Mouse (Mus musculus) granulocyte monocyte progenitor cell, adult 5-6 weeks (primary cell): ENCODE results near the gene Olfr1277. TPM values are rescaled to one million over a fixed set of nuclear protein-coding genes. Genes with fewer than 3 reads are reported as not detected.

Source experiments
- ATAC-seq: replicated peaks from 2 replicates; pipeline ENCODE4 v1.8.0; 2016; ENCODE audit warnings: mild to moderate bottlenecking, moderate TSS enrichment, inconsistent platforms; ENCODE audit not compliant: poor library complexity, severe bottlenecking
- total RNA-seq, 2 experiments: library from RNA; stranded (forward) in 1 of 2; stranded (reverse) in 1 of 2; fragments of 200-712, 200-1000 nt in 1 of 2; fragments of >200 nt in 1 of 2; fragmentation: Nextera tagmentation in 1 of 2; gene quantifications; 2 replicates each; pipeline ENCODE4 v1.2.3; 2014 to 2017

Gene Olfr1277
- total RNA-seq (2014; fragmentation: Nextera tagmentation) (not detected in 2 replicates), total RNA-seq (2017) (not detected in 2 replicates)

DNA sequence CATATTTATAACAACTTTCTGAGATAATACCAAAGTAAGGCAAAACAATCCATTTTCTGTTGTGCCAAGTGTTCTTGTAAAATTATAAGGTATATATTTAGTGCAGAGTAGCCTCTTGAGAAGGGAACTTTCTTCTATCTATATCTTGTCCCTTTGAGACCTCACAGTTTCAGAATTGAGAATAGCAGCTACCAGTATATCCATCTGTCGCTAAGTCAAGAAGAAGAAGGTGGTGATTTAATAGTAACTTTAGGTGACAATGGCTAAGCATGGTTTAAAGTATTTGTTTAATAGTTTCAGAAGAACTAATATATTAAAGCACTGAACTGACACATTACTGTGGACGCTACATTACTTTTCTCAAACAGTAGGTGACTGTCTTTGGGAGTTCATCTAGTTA is at the start of gene Olfr1277:
Olfr1277 (minus strand) TSS at position 101 of the 400 bp plus-strand sequence.
- no peak for ATAC-seq

DNA sequence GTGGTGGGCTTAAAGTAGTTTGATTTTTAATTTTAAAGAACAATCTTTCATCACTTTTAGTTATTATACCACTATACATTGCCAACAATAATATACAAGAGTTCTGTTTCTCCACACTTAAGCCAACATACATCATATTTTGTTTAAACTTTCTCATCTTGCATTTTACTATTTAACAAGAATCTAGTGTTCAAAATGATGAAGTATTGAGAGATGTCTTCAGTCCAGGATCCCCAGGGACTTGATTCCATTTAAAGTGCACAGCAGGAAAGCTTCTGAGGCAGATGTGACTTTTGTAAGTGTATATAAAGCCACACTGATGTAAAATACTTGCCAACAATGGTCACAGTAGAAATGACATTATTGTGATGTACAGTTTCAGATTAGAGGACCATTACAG is 39.8 kb upstream of the Olfr1277 start, which contains the start of gene Olfr1280:
Olfr1280 (plus strand) TSS at position 301 of the 400 bp plus-strand sequence.
- no peak for ATAC-seq

DNA sequence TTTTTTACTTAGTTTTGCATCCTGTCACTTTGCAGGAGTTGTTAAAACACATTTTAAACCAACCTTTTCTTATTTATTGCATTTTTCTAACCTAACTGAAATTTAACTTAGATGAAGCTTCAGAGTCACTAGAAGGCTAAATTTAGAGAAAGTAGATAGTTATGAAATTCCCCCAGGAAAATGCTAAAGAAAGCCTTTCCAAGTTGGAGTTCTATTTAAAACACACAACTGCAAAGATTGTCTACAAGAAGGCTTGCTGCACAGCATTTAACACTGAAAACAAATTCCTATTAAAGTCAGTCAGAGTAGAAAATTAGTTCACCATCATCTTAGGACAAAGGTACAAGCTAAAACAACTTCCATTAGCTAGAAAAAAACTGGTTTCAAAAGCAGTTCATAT is 26.5 kb upstream of the Olfr1277 start, which contains the start of gene Olfr1279:
Olfr1279 (plus strand) TSS at position 262 of the 400 bp plus-strand sequence.
- no peak for ATAC-seq

DNA sequence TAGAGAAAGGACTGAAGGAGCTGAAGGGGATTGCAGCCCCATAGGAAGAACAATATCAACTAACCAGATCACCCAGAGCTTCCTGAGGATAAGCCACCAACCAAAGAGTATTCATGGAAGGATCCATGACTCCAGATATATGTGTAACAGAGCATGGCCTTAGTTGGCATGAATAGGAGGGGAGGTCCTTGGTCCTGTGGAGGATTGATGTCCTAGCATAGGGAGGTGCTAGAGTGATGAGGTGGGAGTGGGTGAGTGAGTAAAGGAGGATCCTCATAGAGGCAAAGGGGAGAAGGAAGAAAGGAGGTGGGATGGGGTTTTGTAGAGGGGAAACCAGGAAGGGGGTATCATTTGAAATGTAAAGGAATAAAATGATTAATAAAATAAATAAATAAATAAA is 24.6 kb upstream of the Olfr1277 start:
- no peak for ATAC-seq

DNA sequence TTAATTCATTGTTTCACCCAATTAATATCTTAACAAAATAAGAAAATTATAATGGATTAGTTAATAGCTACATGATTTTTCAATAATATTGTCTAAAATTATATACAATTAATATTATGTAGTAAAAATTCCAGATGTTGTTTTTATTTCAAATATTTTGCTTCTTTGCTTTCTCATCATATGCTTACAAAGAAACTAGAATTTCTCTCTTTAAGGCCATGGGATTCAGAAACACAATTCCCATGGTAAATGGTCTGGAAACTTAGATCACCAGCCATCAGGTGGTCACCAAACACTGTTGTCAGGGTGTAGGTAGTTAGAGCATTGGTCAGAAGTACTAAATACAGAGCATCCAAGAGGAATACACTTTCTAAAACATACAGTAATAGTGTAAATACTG is 15.9 kb upstream of the Olfr1277 start, which contains the start of gene Olfr1278:
Olfr1278 (plus strand) TSS at position 301 of the 400 bp plus-strand sequence.
- ATAC-seq, result no peak

DNA sequence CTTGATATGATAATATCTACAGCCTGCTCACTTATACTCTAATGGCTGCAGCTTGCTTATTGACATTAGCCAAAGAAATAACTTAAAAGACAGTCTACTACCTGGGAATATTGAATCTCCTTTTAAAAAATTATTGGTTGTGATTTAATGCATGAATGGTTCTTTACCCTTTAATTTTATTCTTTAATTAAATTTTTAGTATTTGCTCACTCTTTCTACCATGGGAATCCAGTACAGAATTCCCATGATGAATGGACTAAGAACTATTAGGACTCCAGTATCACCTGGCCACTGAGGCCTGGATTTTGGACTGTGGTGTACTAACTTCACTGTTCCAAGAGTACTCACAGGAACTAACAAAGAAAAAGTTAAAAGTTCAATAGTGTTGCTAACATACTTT is 19.7 kb downstream of the Olfr1277 start, which contains the start of gene Olfr1276:
Olfr1276 (plus strand) TSS at position 301 of the 400 bp plus-strand sequence.
- ATAC-seq, result no peak

DNA sequence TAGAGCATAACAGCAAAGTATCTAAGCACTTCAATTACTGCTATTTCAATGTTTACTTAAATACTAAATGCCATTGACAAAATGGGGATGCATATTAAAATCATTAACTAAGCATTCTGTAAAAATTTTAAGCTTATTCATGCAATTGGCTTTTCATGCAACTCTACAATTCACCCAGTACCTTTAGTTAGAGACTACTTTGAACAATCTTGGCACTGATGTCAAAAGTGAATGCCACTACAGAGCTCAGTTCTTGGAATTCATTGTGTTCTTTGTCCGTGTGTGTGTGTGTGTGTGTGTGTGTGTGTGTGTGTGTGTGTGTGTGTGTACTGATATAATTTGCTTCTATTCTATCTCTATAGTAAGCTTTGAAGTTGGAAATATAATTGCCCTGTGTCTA is 38.7 kb downstream of the Olfr1277 start, which contains the start of gene Olfr1275:
Olfr1275 (minus strand) TSS at position 101 of the 400 bp plus-strand sequence.
- ATAC-seq, result no peak

DNA sequence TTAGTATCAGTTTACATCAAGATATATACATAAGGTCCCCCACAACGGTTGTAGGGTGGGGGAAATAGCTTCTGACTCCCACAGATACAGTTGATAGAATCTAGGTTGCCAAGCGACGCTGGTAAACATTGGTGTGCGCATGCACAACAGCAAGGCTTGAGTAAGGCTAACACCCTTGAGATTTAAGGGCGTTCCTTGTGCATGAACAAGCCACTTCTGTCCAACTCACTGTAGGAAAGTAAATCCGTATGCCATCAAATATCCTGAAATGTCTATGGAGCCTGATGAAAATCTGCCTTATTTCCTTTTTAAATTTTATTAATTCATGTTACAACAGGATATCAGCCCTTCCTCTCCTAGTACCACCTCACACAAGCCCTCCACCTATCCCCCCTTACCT is 44.4 kb downstream of the Olfr1277 start, which contains the start of gene 4930430A15Rik:
4930430A15Rik (minus strand) TSS at position 101 of the 400 bp plus-strand sequence.
- no peak for ATAC-seq

Other genes with a start within 250 kb of the Olfr1277 start
- not detected in 2 replicates for gene Gm13941, start 168.1 kb downstream of the Olfr1277 start, total RNA-seq (2014; fragmentation: Nextera tagmentation)
- not detected in 2 replicates for gene Gm13941, start 168.1 kb downstream of the Olfr1277 start, total RNA-seq (2017)
- gene Gm15130, start 121.2 kb downstream of the Olfr1277 start, total RNA-seq (2014; fragmentation: Nextera tagmentation), result not detected in 2 replicates
- not detected in 2 replicates for gene Gm15130, start 121.2 kb downstream of the Olfr1277 start, total RNA-seq (2017)
- gene 4930430A15Rik, start 44.5 kb downstream of the Olfr1277 start, total RNA-seq (2014; fragmentation: Nextera tagmentation), result not detected in 2 replicates
- not detected in 2 replicates for gene 4930430A15Rik, start 44.5 kb downstream of the Olfr1277 start, total RNA-seq (2017)
- not detected in 2 replicates for gene Olfr1275, start 38.8 kb downstream of the Olfr1277 start, total RNA-seq (2014; fragmentation: Nextera tagmentation)
- not detected in 2 replicates for gene Olfr1275, start 38.8 kb downstream of the Olfr1277 start, total RNA-seq (2017)
- not detected in 2 replicates for gene Olfr1276, start 19.6 kb downstream of the Olfr1277 start, total RNA-seq (2014; fragmentation: Nextera tagmentation)
- not detected in 2 replicates for gene Olfr1276, start 19.6 kb downstream of the Olfr1277 start, total RNA-seq (2017)
- not detected in 2 replicates for gene Olfr1278, start 16.0 kb upstream of the Olfr1277 start, total RNA-seq (2014; fragmentation: Nextera tagmentation)
- gene Olfr1278, start 16.0 kb upstream of the Olfr1277 start, total RNA-seq (2017), result not detected in 2 replicates
- gene Olfr1279, start 26.5 kb upstream of the Olfr1277 start, total RNA-seq (2014; fragmentation: Nextera tagmentation), result not detected in 2 replicates
- not detected in 2 replicates for gene Olfr1279, start 26.5 kb upstream of the Olfr1277 start, total RNA-seq (2017)
- not detected in 2 replicates for gene Olfr1280, start 39.9 kb upstream of the Olfr1277 start, total RNA-seq (2014; fragmentation: Nextera tagmentation)
- not detected in 2 replicates for gene Olfr1280, start 39.9 kb upstream of the Olfr1277 start, total RNA-seq (2017)
- not detected in 2 replicates for gene Olfr1281, start 52.4 kb upstream of the Olfr1277 start, total RNA-seq (2014; fragmentation: Nextera tagmentation)
- not detected in 2 replicates for gene Olfr1281, start 52.4 kb upstream of the Olfr1277 start, total RNA-seq (2017)
- not detected in 2 replicates for gene Olfr1282, start 62.0 kb upstream of the Olfr1277 start, total RNA-seq (2014; fragmentation: Nextera tagmentation)
- not detected in 2 replicates for gene Olfr1282, start 62.0 kb upstream of the Olfr1277 start, total RNA-seq (2017)
- not detected in 2 replicates for gene Olfr1283, start 92.7 kb upstream of the Olfr1277 start, total RNA-seq (2014; fragmentation: Nextera tagmentation)
- not detected in 2 replicates for gene Olfr1283, start 92.7 kb upstream of the Olfr1277 start, total RNA-seq (2017)
- not detected in 2 replicates for gene Olfr1284, start 101.4 kb upstream of the Olfr1277 start, total RNA-seq (2014; fragmentation: Nextera tagmentation)
- not detected in 2 replicates for gene Olfr1284, start 101.4 kb upstream of the Olfr1277 start, total RNA-seq (2017)
- not detected in 2 replicates for gene Olfr1286, start 149.0 kb upstream of the Olfr1277 start, total RNA-seq (2014; fragmentation: Nextera tagmentation)
- not detected in 2 replicates for gene Olfr1286, start 149.0 kb upstream of the Olfr1277 start, total RNA-seq (2017)
- not detected in 2 replicates for gene Olfr1287, start 175.0 kb upstream of the Olfr1277 start, total RNA-seq (2014; fragmentation: Nextera tagmentation)
- gene Olfr1287, start 175.0 kb upstream of the Olfr1277 start, total RNA-seq (2017), result not detected in 2 replicates
- not detected in 2 replicates for gene Olfr1288, start 200.0 kb upstream of the Olfr1277 start, total RNA-seq (2014; fragmentation: Nextera tagmentation)
- gene Olfr1288, start 200.0 kb upstream of the Olfr1277 start, total RNA-seq (2017), result not detected in 2 replicates
- gene Olfr1289, start 206.7 kb upstream of the Olfr1277 start, total RNA-seq (2014; fragmentation: Nextera tagmentation), result not detected in 2 replicates
- not detected in 2 replicates for gene Olfr1289, start 206.7 kb upstream of the Olfr1277 start, total RNA-seq (2017)
- gene Olfr1290, start 219.7 kb upstream of the Olfr1277 start, total RNA-seq (2014; fragmentation: Nextera tagmentation), result not detected in 2 replicates
- gene Olfr1290, start 219.7 kb upstream of the Olfr1277 start, total RNA-seq (2017), result not detected in 2 replicates
- not detected in 2 replicates for gene Olfr1291-ps1, start 223.1 kb upstream of the Olfr1277 start, total RNA-seq (2014; fragmentation: Nextera tagmentation)
- not detected in 2 replicates for gene Olfr1291-ps1, start 223.1 kb upstream of the Olfr1277 start, total RNA-seq (2017)